16 mouse cellular contexts compared by ENCODE assay signal in the genomic region with DNA sequence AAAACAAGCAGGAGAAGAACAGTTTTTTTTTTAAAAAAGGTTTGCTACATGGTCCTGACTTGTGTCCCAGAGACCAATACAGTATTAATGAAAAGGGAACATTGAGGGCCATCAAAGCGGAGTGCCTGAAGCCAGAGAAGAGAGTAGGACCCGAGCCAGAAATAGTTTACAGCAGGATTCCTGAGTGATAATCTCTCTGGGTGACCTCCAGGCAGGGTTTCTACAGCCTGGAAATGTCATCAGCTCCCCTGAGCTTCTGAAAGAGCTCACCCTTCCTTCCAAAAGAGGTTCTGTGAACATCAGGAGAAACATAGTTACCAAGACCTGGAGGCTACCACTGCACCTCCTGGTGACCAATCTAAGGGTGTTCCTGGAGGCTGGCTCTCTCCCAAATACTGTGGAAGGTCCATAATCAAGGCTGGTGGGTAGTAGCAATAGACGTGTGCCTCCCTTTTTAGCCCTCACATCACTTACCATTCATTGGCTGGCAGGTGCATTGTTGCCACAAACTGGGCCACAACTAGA.
"Had no signal": no experiment of that assay in that cellular context is flagged by ENCODE, and none has a peak within 500 bp of the region (broad histone marks: within the 10 kb centered on the region; RNA-seq: fewer than 3 reads in every experiment).

No protein-coding gene starts in this region.

- H3K4me3 ChIP-seq: liver, embryonic 13.5 days; midbrain, embryonic 12.5 days; midbrain, embryonic 15.5 days; neural tube, embryonic 12.5 days; neural tube, embryonic 15.5 days; stomach, embryonic 15.5 days had no signal

- H3K9ac ChIP-seq: liver, embryonic 13.5 days; midbrain, embryonic 12.5 days; midbrain, embryonic 15.5 days; neural tube, embryonic 12.5 days; neural tube, embryonic 15.5 days; stomach, embryonic 15.5 days had no signal

- H3K27ac ChIP-seq: liver, embryonic 13.5 days; midbrain, embryonic 12.5 days; midbrain, embryonic 15.5 days; neural tube, embryonic 12.5 days; neural tube, embryonic 15.5 days; stomach, embryonic 15.5 days had no signal

- DNase-seq: kidney, postnatal 10 days; kidney, postnatal 36 days; layer of hippocampus, postnatal 36 days; liver, embryonic 13.5 days; lung, adult 2 months; lung, postnatal 14 days; lung, postnatal 4 days; right cerebral cortex, adult 18-20 months; right cerebral cortex, postnatal 14 days; right cerebral cortex, postnatal 4 days; thymus, postnatal 36 days had no signal

- H3K36me3 ChIP-seq: liver, embryonic 13.5 days; midbrain, embryonic 12.5 days; midbrain, embryonic 15.5 days; neural tube, embryonic 12.5 days; neural tube, embryonic 15.5 days; stomach, embryonic 15.5 days had no signal

- H3K4me1 ChIP-seq: liver, embryonic 13.5 days; midbrain, embryonic 12.5 days; midbrain, embryonic 15.5 days; neural tube, embryonic 12.5 days; neural tube, embryonic 15.5 days; stomach, embryonic 15.5 days had no signal

- ATAC-seq: midbrain, embryonic 15.5 days had no signal

- H3K9me3 ChIP-seq: liver, embryonic 13.5 days; midbrain, embryonic 12.5 days; midbrain, embryonic 15.5 days; neural tube, embryonic 12.5 days; neural tube, embryonic 15.5 days; stomach, embryonic 15.5 days had no signal

- H3K4me2 ChIP-seq: liver, embryonic 13.5 days; midbrain, embryonic 12.5 days; midbrain, embryonic 15.5 days; neural tube, embryonic 12.5 days; neural tube, embryonic 15.5 days; stomach, embryonic 15.5 days had no signal

- H3K27me3 ChIP-seq: liver, embryonic 13.5 days; midbrain, embryonic 12.5 days; midbrain, embryonic 15.5 days; neural tube, embryonic 12.5 days; neural tube, embryonic 15.5 days; stomach, embryonic 15.5 days had no signal
